Mouse (Mus musculus) C2C12 (cell line): Measurements from ENCODE around the gene Dcakd.

ENCODE experiments used
- CTCF ChIP-seq: IDR thresholded peaks from one replicate; pipeline ENCODE4 v1.5.1; 2011; ENCODE audit not compliant: control insufficient read depth, insufficient read depth, insufficient read length
- FOSL1 ChIP-seq: IDR thresholded peaks from one replicate; pipeline ENCODE4 v1.8.0; 2011; ENCODE audit warnings: mild to moderate bottlenecking, low read length; ENCODE audit not compliant: poor library complexity, insufficient read depth, severe bottlenecking
- MAX ChIP-seq: IDR thresholded peaks from one replicate; pipeline ENCODE4 v1.6.1; 2011; ENCODE audit warnings: mild to moderate bottlenecking, control low read depth
- MYOD1 ChIP-seq: IDR thresholded peaks from one replicate; pipeline ENCODE4 v1.6.1; 2011; ENCODE audit warnings: low read depth; ENCODE audit not compliant: control insufficient read depth, insufficient read length
- MYOG ChIP-seq: IDR thresholded peaks from one replicate; pipeline ENCODE4 v1.6.1; 2011; ENCODE audit not compliant: control insufficient read depth, insufficient read length; ENCODE audit errors: extremely low read depth

- no peak for TF ChIP-seq CTCF
- TF ChIP-seq MYOD1, result peak; percentile 96
- TF ChIP-seq MAX, result peak; percentile 48
- no peak for TF ChIP-seq FOSL1
- no peak for TF ChIP-seq MYOG
These were observed 29.4 kb downstream of the Dcakd start for GRCm38 (mm10) chr11:102998577-102999316.
